Mouse (Mus musculus) c-Kit-positive CD71-positive TER-119-negative erythroid progenitor cells, embryonic 14.5 days (primary cell): ENCODE data around the gene Zbtb34.
A peak's percentile ranks its signal among the peaks of the same experiment; 100 is the strongest.

ENCODE experiments used
- DNase-seq: peaks from one replicate; pipeline ENCODE4 v3.0.0-alpha.2; 2013; ENCODE audit warnings: low read depth

The Zbtb34 gene

GRCm38 (mm10) chr2:33430771-33431699 is at the start of gene Zbtb34:
TSS of gene Zbtb34 (minus strand) at chr2:33431324.
- DNase-seq, result peak; percentile 48

GRCm38 (mm10) chr2:33477961-33478755 is 47.0 kb upstream of the Zbtb34 start:
- no peak for DNase-seq

GRCm38 (mm10) chr2:33475961-33476360 is 44.8 kb upstream of the Zbtb34 start:
- no peak for DNase-seq

GRCm38 (mm10) chr2:33468466-33469097 is 37.5 kb upstream of the Zbtb34 start, which contains the start of gene Zbtb43:
TSS of gene Zbtb43 (minus strand) at chr2:33468559.
- DNase-seq, result peak; percentile 94

GRCm38 (mm10) chr2:33467546-33468465 is 36.7 kb upstream of the Zbtb34 start:
- DNase-seq, result peak; percentile 25

GRCm38 (mm10) chr2:33465966-33466365 is 34.8 kb upstream of the Zbtb34 start:
- no peak for DNase-seq

GRCm38 (mm10) chr2:33465215-33465614 is 34.1 kb upstream of the Zbtb34 start:
- DNase-seq, result no peak

GRCm38 (mm10) chr2:33462066-33462465 is 30.9 kb upstream of the Zbtb34 start:
- no peak for DNase-seq

- DNase-seq, result no peak
These were observed 29.9 kb upstream of the Zbtb34 start for GRCm38 (mm10) chr2:33461066-33461465.

GRCm38 (mm10) chr2:33459660-33460059 is 28.5 kb upstream of the Zbtb34 start:
- DNase-seq, result peak; percentile 19

GRCm38 (mm10) chr2:33456696-33457095 is 25.6 kb upstream of the Zbtb34 start:
- no peak for DNase-seq

GRCm38 (mm10) chr2:33456242-33456641 is 25.1 kb upstream of the Zbtb34 start:
- DNase-seq, result no peak

GRCm38 (mm10) chr2:33455350-33455749 is 24.2 kb upstream of the Zbtb34 start:
- DNase-seq, result no peak

GRCm38 (mm10) chr2:33454816-33455215 is 23.7 kb upstream of the Zbtb34 start:
- DNase-seq, result no peak

GRCm38 (mm10) chr2:33453476-33453875 is 22.4 kb upstream of the Zbtb34 start:
- no peak for DNase-seq

GRCm38 (mm10) chr2:33452721-33453120 is 21.6 kb upstream of the Zbtb34 start:
- DNase-seq, result no peak

GRCm38 (mm10) chr2:33452140-33452539 is 21.0 kb upstream of the Zbtb34 start:
- no peak for DNase-seq

- DNase-seq, result no peak
These were observed 20.2 kb upstream of the Zbtb34 start for GRCm38 (mm10) chr2:33451038-33451978.

GRCm38 (mm10) chr2:33449119-33449873 is 18.2 kb upstream of the Zbtb34 start:
- no peak for DNase-seq
